Mouse (Mus musculus): ENCODE results near the gene Elmsan1.

The Elmsan1 gene

GRCm38 (mm10) chr12:84176886-84177765, 41.6 kb downstream of the Elmsan1 start:
- ATAC-seq (ENCODE audit: insufficient number of reproducible peaks, low FRiP score, low TSS enrichment), result no peak

DNA sequence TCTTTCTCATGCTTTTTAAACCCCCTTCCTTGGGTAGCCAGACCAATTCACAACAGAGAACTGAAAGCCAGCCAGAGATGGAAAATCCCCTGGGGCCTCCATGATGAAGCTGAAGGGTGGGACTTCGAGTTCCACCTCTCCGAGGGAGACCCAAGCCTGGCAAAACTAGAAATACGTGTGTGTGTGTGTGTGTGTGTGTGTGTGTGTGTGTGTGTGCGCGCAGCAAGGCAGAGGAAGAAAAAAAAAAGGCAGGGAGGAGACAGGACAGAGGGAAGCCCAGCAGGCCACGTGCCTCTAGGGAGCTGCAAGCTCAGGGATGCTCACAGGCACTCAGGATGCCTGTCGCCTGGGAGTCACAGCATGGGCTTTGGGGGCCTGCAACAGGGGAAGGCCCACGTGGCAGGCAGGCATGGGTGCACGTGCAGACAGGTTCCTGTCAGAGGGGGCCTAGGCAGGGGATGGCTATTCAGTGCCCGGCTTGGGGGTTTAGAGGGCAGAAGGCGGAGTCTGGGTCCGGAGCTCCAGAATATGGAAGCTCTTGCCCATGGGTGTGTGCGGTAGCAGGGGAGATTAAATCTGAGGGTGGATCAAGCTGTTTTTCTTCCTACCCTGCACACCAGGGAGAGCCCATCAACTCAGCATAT, 42.4 kb downstream of the Elmsan1 start:
- no peak for ATAC-seq (ENCODE audit: insufficient number of reproducible peaks, low FRiP score, low TSS enrichment)

DNA sequence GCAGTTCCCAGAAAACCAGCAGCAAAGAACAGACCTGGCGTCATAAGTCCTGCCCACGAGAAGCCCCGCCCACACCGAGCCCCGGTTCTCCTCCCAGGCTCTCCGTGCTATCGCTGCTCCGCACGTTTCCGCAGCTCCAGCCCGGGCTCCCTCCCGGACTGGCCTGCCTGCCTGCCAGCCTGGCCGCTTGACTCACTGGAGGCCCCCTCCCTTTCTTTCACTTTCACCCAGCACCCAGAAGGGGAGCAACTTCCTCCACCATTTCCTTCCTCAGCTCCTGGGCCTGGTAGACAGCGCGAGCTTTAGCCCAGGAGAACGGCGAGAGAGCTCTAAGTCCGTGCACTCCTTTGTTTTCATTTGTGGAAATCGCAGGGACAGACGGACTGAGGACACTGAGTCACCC, 43.0 kb downstream of the Elmsan1 start:
- peak; percentile 59 for ATAC-seq (ENCODE audit: insufficient number of reproducible peaks, low FRiP score, low TSS enrichment)

DNA sequence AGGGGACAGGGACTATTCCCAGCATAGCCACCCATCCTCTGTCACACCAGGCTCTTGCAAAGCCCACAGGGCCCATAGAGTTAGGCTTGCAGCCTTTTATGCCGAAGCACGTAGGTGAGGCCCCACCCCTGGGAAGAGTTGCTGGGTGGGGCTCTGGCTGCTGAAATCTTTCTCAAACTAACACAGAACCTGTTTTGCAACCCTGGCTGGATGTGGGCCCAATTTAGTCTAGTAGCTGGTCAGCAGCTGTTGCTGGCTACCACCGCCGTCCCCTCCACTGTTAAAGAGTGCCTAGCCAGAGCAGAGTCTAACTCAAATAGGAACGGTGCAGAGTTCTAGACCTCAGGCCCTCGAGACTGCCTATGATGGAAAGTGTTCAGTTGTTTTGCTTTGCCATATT, 43.8 kb downstream of the Elmsan1 start:
- ATAC-seq (ENCODE audit: insufficient number of reproducible peaks, low FRiP score, low TSS enrichment), result no peak

DNA sequence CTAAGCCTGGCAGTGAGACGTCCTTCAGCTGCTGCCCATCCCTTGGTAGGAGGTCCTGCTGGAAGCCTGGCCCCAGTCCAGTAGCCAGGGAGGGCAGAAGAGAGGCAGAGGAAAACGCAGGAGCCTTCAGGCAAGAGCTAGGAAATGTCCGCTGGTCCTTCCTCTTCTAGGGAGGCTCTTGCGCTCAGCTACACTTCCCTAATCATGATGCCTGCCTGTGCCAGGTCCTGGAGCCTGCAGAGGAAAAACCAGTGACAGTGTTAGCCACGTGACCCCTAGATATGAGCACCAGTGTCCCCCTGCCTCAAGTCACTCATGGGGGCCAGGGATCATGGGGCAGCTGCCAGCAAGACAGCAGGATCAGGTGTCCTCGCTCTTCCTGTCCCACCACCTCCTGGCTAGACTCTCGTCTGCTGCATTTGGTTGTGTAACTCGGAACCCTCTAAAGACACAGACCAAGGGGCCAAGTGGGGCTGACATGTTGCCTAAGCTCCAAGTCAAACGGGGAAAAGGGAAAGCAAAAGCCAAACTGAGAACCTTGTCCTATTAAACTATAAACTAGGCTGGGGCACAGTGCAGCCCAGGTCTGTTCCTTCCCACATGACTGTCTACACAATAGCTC, 44.4 kb downstream of the Elmsan1 start:
- no peak for ATAC-seq (ENCODE audit: insufficient number of reproducible peaks, low FRiP score, low TSS enrichment)

- no peak for ATAC-seq (ENCODE audit: insufficient number of reproducible peaks, low FRiP score, low TSS enrichment)
Observed at GRCm38 (mm10) chr12:84173309-84173915, 45.3 kb downstream of the Elmsan1 start.

- no peak for ATAC-seq (ENCODE audit: insufficient number of reproducible peaks, low FRiP score, low TSS enrichment)
Observed at GRCm38 (mm10) chr12:84172862-84173261, 45.8 kb downstream of the Elmsan1 start.

GRCm38 (mm10) chr12:84172216-84172615, 46.5 kb downstream of the Elmsan1 start:
- ATAC-seq (ENCODE audit: insufficient number of reproducible peaks, low FRiP score, low TSS enrichment), result no peak

DNA sequence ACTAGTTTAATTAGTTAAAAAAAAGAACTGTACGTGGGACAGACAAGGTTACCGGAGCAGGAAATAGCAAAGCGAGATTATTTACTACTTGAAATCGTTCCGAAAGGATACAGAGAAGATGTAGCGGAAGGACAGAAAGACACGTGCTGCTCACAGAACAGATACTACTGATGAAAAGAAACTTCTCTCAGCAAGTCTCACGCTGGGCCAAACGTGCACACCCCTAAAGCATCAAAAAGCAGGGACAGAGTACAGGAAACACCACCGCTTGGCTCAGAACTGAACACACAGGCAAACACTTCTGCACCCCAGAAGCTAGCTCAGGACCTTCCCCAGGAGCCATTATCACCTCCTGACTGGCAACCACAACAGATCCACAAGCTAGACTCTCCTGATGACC, 48.1 kb downstream of the Elmsan1 start:
- ATAC-seq (ENCODE audit: insufficient number of reproducible peaks, low FRiP score, low TSS enrichment), result no peak

DNA sequence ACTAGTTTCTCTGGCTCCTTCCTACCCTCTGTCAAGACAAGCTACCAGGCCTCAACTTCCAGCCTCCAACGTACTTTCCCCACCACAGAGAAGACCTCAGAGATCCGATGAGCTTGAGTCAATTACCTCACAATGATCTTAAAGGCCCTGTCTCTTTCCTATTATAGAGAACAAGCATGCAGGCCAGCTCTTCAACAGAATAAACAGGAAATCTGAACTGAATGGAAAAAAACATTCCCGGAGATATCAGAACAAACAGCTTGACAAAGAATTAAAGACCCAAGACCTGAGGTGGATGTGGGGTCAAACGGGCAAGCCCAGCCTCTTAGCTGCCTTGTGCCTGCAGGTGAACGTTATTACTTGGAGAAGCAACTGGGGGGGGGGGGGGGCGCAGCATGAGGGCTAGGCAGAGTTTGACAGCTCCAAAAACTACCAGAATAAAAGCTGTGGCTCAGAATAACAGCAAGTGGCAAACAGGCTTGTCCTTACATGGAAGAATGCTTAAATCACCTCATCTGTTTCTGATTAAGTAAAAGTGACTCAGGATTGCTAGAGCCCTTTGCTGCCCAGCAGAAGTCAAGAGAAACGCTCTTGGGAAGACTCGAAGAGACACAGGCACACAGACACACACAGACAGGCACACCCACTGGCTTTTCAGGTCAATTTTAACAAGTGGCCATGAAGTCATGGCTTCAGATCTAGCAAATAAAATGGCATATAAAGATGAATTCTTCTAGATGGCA, 52.9 kb downstream of the Elmsan1 start:
- no peak for ATAC-seq (ENCODE audit: insufficient number of reproducible peaks, low FRiP score, low TSS enrichment)

GRCm38 (mm10) chr12:84163586-84164110, 55.0 kb downstream of the Elmsan1 start:
- ATAC-seq (ENCODE audit: insufficient number of reproducible peaks, low FRiP score, low TSS enrichment), result no peak

- ATAC-seq (ENCODE audit: insufficient number of reproducible peaks, low FRiP score, low TSS enrichment), result no peak
Observed at GRCm38 (mm10) chr12:84163133-84163532, 55.5 kb downstream of the Elmsan1 start.

DNA sequence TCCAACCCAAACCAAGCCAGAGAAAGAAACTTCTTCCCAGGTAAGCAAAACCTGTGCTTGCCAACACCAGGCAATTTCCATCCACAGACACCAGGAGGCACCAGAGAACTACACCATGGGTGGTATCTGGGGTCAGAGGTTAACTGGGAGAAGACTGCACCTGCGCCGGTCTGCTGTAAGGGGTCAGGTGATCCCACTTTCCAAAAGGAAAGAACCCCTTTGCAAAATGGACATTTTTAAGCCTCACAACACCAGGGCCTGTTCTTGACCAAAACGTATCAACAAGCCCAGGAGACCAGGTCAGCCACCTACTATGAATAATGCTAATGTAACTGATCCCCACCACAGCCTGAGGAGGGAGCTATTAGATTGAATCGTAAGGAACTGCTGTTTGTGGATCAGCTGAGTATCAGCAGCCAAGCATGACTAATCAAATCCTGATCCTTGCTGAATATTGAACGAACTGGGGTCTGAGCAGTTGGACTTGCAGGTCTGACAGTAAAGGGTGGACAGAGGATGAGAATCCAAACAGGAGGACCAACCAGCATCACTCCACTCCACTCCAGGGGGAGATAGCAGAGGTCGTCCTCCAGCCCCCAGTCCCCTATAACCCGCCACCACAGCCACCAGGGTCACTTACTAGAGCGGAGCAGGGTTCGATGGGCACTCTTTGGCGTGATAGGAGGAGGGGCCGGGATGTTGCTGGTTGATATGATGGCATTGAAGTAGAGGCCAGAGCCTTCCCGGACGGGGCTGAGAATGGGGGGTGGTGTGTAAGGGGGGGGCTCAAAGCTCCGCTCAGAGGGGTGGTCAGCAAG, 56.9 kb downstream of the Elmsan1 start:
- no peak for ATAC-seq (ENCODE audit: insufficient number of reproducible peaks, low FRiP score, low TSS enrichment)

DNA sequence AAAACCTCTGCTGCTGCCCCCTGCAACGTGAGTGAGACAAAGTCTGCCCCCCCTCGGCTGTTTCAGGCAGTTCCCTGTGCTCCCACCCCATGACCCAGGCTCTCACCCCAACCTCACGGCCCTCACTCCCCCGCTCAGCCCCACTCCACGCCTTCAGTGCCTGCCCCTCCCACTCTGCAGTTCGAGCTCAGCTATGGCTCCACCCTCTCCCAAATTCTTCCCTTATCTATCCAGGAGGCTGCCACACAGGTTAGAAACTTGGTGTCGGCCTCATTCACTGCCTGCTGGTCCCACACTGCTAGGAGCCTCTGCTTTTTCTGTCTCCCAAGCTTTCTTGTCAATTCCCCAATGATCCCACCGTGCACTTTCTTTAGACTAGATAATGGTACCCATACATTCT, 57.6 kb downstream of the Elmsan1 start:
- no peak for ATAC-seq (ENCODE audit: insufficient number of reproducible peaks, low FRiP score, low TSS enrichment)

DNA sequence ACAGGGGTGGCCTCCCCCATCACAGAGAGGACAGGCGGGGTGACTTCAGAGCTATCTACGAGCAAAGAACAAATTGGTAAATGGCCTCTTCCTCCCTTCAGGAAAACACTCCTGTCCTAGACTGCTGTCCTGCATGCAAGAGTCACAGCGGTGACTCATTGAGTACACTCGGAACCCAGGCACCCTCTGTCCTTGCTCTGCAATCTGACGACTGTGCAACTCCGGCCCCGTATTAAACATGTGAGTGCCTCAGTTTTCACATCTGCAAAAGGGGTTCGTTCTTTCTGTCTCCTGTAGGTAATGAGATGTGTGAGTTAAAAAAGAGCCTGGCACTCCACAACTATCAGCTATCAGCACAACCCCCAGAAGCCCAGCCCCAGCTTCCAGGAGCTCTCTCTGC, 58.2 kb downstream of the Elmsan1 start:
- no peak for ATAC-seq (ENCODE audit: insufficient number of reproducible peaks, low FRiP score, low TSS enrichment)

DNA sequence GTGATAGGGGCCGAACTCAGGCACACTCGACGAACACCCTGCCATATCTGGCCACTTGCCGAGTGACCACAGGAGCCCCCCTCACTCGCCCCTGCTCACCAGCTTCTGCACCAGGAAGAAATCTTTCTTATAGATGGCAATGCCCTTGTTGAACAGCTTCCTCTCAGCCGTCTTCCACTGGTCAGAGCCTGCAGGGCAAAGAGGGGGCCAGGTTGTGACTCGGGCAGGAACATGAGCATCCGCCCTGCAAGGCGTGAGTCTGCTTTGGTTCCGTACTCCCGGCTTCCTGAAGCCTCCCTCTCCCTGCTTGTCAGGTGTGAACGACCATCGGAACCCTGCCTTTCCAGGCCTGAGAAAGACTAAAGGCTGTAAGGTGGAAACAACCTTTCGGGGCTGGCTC, 60.5 kb downstream of the Elmsan1 start:
- ATAC-seq (ENCODE audit: insufficient number of reproducible peaks, low FRiP score, low TSS enrichment), result no peak

GRCm38 (mm10) chr12:84156210-84156609, 62.5 kb downstream of the Elmsan1 start:
- no peak for ATAC-seq (ENCODE audit: insufficient number of reproducible peaks, low FRiP score, low TSS enrichment)

- peak; percentile 28; the same call in 1 of the 2 replicates for ATAC-seq (ENCODE audit: insufficient number of reproducible peaks, low FRiP score, low TSS enrichment)
Observed at GRCm38 (mm10) chr12:84155523-84155871, 63.2 kb downstream of the Elmsan1 start.

- ATAC-seq (ENCODE audit: insufficient number of reproducible peaks, low FRiP score, low TSS enrichment), result peak; percentile 87
Observed at GRCm38 (mm10) chr12:84154786-84155522, 63.7 kb downstream of the Elmsan1 start.

Data from cerebellum, adult (tissue).